Mouse (Mus musculus) embryo, embryonic 10.5 days (tissue): ENCODE data around the gene Scamp2.

ENCODE experiments used
- DNase-seq: peaks from one replicate; pipeline ENCODE4 v3.0.0-alpha.2; 2015; ENCODE audit warnings: low spot score

Gene Scamp2

GRCm38 (mm10) chr9:57550126-57550862 lies 10.4 kb upstream of the Scamp2 start:
- no peak for DNase-seq

- DNase-seq = peak; percentile 91
These were observed 8.4 kb upstream of the Scamp2 start, which contains the start of gene Mpi for GRCm38 (mm10) chr9:57552139-57552887. TSS of gene Mpi (minus strand) at chr9:57552763.

GRCm38 (mm10) chr9:57553119-57553518 lies 7.6 kb upstream of the Scamp2 start:
- DNase-seq = no peak

- DNase-seq = no peak
These were observed 6.0 kb upstream of the Scamp2 start for GRCm38 (mm10) chr9:57554753-57555152.

- no peak for DNase-seq
These were observed 3.5 kb upstream of the Scamp2 start for GRCm38 (mm10) chr9:57557215-57557614.

- no peak for DNase-seq
These were observed 2.1 kb upstream of the Scamp2 start for GRCm38 (mm10) chr9:57558625-57559024.

GRCm38 (mm10) chr9:57559568-57559967 lies 1.2 kb upstream of the Scamp2 start:
- no peak for DNase-seq

GRCm38 (mm10) chr9:57560263-57560662 lies 480 bp upstream of the Scamp2 start:
- DNase-seq = no peak

GRCm38 (mm10) chr9:57561711-57562099 lies 962 bp downstream of the Scamp2 start:
- no peak for DNase-seq

GRCm38 (mm10) chr9:57562896-57563372 lies 2.2 kb downstream of the Scamp2 start:
- no peak for DNase-seq

GRCm38 (mm10) chr9:57564609-57565008 lies 3.9 kb downstream of the Scamp2 start:
- no peak for DNase-seq

GRCm38 (mm10) chr9:57565741-57566221 lies 5.0 kb downstream of the Scamp2 start:
- no peak for DNase-seq

GRCm38 (mm10) chr9:57566846-57567245 lies 6.1 kb downstream of the Scamp2 start:
- DNase-seq = no peak

GRCm38 (mm10) chr9:57568500-57568899 lies 7.8 kb downstream of the Scamp2 start:
- DNase-seq = no peak

- no peak for DNase-seq
These were observed 13.7 kb downstream of the Scamp2 start for GRCm38 (mm10) chr9:57574397-57574796.

- DNase-seq = no peak
These were observed 14.8 kb downstream of the Scamp2 start for GRCm38 (mm10) chr9:57575577-57575976.

GRCm38 (mm10) chr9:57577144-57577849 lies 16.6 kb downstream of the Scamp2 start:
- no peak for DNase-seq

- DNase-seq = no peak
These were observed 24.2 kb downstream of the Scamp2 start for GRCm38 (mm10) chr9:57584991-57585390.

GRCm38 (mm10) chr9:57589224-57590126 lies 28.7 kb downstream of the Scamp2 start, which contains the start of gene Ulk3:
TSS of gene Ulk3 (plus strand) at chr9:57589452.
- peak; percentile 76 for DNase-seq

- peak; percentile 42 for DNase-seq
These were observed 30.0 kb downstream of the Scamp2 start for GRCm38 (mm10) chr9:57590726-57591125.

- peak; percentile 39 for DNase-seq
These were observed 32.9 kb downstream of the Scamp2 start for GRCm38 (mm10) chr9:57593454-57594173.
